Mouse (Mus musculus): ENCODE data around the gene Wnt4. TPM values are rescaled to one million over a fixed set of nuclear protein-coding genes. Genes with fewer than 3 reads are reported as not detected.

Wnt4 gene
- polyA plus RNA-seq (2012; rRNA removed): 5.3 and 6.5 TPM in 2 replicates

DNA sequence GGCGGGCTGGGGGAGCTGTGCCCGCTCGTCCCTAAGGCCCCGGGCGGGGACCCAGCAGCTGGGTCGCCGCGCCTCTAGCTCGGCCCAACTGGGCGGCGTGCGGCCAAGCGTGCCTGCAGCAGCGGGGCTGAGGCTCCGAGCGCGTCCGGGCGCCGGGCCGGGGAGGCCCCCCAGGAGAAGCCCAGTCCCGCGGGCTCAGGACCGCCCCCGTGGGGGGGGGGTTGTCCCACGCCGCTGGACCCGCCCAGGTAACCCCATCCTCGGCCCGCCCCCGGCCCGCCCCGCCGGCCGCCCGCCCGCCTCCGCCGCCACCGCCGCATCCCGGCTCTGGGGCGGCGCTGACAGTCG is at the start of gene Wnt4:
TSS of gene Wnt4 (plus strand) at position 324 of the 348 bp plus-strand sequence.

Other genes starting within 250 kb of the Wnt4 start
- gene Zbtb40, start 228.7 kb upstream of the Wnt4 start, polyA plus RNA-seq (2012; rRNA removed): 9.3 and 10.4 TPM in 2 replicates
- 35.4 and 41.6 TPM in 2 replicates for gene Cdc42, start 80.2 kb downstream of the Wnt4 start, polyA plus RNA-seq (2012; rRNA removed)
- gene Cela3a, start 132.3 kb downstream of the Wnt4 start, polyA plus RNA-seq (2012; rRNA removed): 3.4 TPM in 1 of 2 replicates, not detected in the other
- gene Cela3b, start 153.1 kb downstream of the Wnt4 start, polyA plus RNA-seq (2012; rRNA removed): 3.0 and 3,890 TPM in 2 replicates
- gene 1700013G24Rik, start 175.8 kb downstream of the Wnt4 start, polyA plus RNA-seq (2012; rRNA removed): 0.22 TPM in 1 of 2 replicates, not detected in the other
- gene Hspg2, start 191.3 kb downstream of the Wnt4 start, polyA plus RNA-seq (2012; rRNA removed): 54.2 and 80.3 TPM in 2 replicates

Measured in colon, adult 2 months (tissue).